In the genomic region with DNA sequence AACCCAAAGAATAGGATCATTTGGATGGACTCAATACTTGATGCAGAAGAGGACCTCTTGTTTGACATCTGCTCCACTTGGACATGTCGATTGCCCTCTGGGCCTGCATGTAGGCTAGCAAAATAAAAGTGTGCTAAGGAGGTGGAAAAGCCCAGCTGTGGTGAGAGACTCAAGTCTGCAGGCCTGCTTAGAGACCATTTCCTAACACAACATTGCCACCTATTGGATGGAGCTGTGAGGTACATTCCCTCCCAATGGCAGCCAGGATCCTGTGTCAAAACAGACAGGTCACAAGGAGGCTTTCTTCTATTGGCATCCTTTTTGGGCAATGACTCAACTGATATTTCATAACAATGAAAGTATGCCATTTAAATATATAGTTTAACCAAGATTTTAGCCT, we compare ENCODE assay signal across 9 mouse cellular contexts. TPM values are rescaled to one million over a fixed set of nuclear protein-coding genes. Genes with fewer than 3 reads are reported as not detected.
DNase-seq lines count a peak whose midpoint lies in the region; ATAC-seq and TF ChIP-seq lines count a peak whose summit lies in the region.
"Had no signal": no experiment of that assay in that cellular context is flagged by ENCODE, and none has a peak within 500 bp of the region (broad histone marks: within the 10 kb centered on the region; RNA-seq: fewer than 3 reads in every experiment).

No protein-coding gene starts in this region.

- peak; percentile 92 for TF ChIP-seq CTCF in kidney, postnatal 0 days (IDR thresholded peaks at IDR 0.05; ENCODE audit: low read depth)

- peak; percentile 66 to 75 for DNase-seq in CD8-positive naive resting alpha-beta T cell, adult 2 months (ENCODE audit: low read depth in 2 of 2, low spot score in 2 of 2)
- peak; percentile 69 for DNase-seq in adrenal gland, adult 2 months
- peak; percentile 48 for DNase-seq in embryo, embryonic 11.5 days (ENCODE audit: low read depth, low spot score)
- peak; percentile 40 for DNase-seq in gastrocnemius, postnatal 25 days
- peak; percentile 87 for DNase-seq in kidney, postnatal 0 days (ENCODE audit: low spot score)
- DNase-seq in liver: peak; percentile 40
- DNase-seq in natural killer cell, adult 2 months (ENCODE audit: low spot score in 2 of 2): peak; percentile 67 to 74
- DNase-seq in testis, postnatal 14 days (ENCODE audit: low spot score): peak; percentile 10

- no peak overlapping the region for H3K9ac ChIP-seq in kidney, postnatal 0 days (ENCODE audit: low read depth, low read length)

- H3K4me2 ChIP-seq in kidney, postnatal 0 days (ENCODE audit: low read length): no peak overlapping the region

- peaks cover 5% of the 10 kb centered on the region; the same call in 1 of the 2 replicates for H3K4me1 ChIP-seq in kidney, postnatal 0 days (replicated peaks; ENCODE audit: insufficient read depth, low read length)

- no peak overlapping the region for H3K27ac ChIP-seq in kidney, postnatal 0 days

- no peaks in the 10 kb centered on the region for H3K36me3 ChIP-seq in kidney, postnatal 0 days (ENCODE audit: insufficient read depth, low read length)

- H3K27me3 ChIP-seq in kidney, postnatal 0 days (ENCODE audit: insufficient read depth, low read length): no peaks in the 10 kb centered on the region

- WGBS in kidney, postnatal 0 days: 7% methylated on average over 1 of the region's 1 CpGs

- no peaks in the 10 kb centered on the region for H3K9me3 ChIP-seq in kidney, postnatal 0 days (replicated peaks; ENCODE audit: low read length)

- ATAC-seq in kidney, postnatal 0 days (replicated peaks; ENCODE audit: low FRiP score, low read depth): 0 out of 2 replicates have a peak, but pooled peaks have one; percentile 23

- no peak overlapping the region for H3K4me3 ChIP-seq in kidney, postnatal 0 days (replicated peaks; ENCODE audit: low read depth, low read length)

RNA-seq across cellular contexts. Expression of a gene that starts 7.9 kb away (rescaled TPM):
- total RNA-seq in adrenal gland, adult 2 months (2021): under 1 TPM; 0.17 to 0.40 TPM
- not detected in 2 replicates for polyA plus RNA-seq in adrenal gland, adult 2 months (2012; rRNA removed)
- not detected for total RNA-seq in gastrocnemius, postnatal 25 days (2021)
- 0.33 and 0.46 TPM in 2 replicates for polyA plus RNA-seq in kidney, postnatal 0 days (2015; fragmentation: Nextera tagmentation; extraction: Ambion mirVana)
- polyA plus RNA-seq: large intestine, adult 2 months had no signal

RNA-seq across cellular contexts. Expression of a gene that starts 41.2 kb away (rescaled TPM):
- under 1 TPM in 1 of 2 experiments, not detected in 1; 0.86 TPM for total RNA-seq in adrenal gland, adult 2 months (2021)
- polyA plus RNA-seq in adrenal gland, adult 2 months (2012; rRNA removed): not detected in 2 replicates
- not detected for total RNA-seq in gastrocnemius, postnatal 25 days (2021)
- 37.0 and 41.7 TPM in 2 replicates for polyA plus RNA-seq in kidney, postnatal 0 days (2015; fragmentation: Nextera tagmentation; extraction: Ambion mirVana)
- polyA plus RNA-seq: large intestine, adult 2 months had no signal

RNA-seq across cellular contexts. Expression of a gene that starts 46.4 kb away (rescaled TPM):
- total RNA-seq in adrenal gland, adult 2 months (2021): 1 to 10 TPM; 3.8 to 4.4 TPM
- 0.09 and 0.18 TPM in 2 replicates for polyA plus RNA-seq in adrenal gland, adult 2 months (2012; rRNA removed)
- 1 to 10 TPM; 2.5 to 3.9 TPM for total RNA-seq in gastrocnemius, postnatal 25 days (2021)
- 10.7 and 14.6 TPM in 2 replicates for polyA plus RNA-seq in kidney, postnatal 0 days (2015; fragmentation: Nextera tagmentation; extraction: Ambion mirVana)

Comparison
In these comparisons a context has a peak if more than half of its experiments do, and no peak if none do; other contexts are left out.
1. DNase-seq: peak in every context shown above with its lines; median percentile 87 in kidney, postnatal 0 days; 70 in CD8-positive naive resting alpha-beta T cell, adult 2 months; 70 in natural killer cell, adult 2 months; 69 in adrenal gland, adult 2 months; 48 in embryo, embryonic 11.5 days; 40 in gastrocnemius, postnatal 25 days; 40 in liver; 10 in testis, postnatal 14 days.